ENCODE assay signal across 8 mouse cellular contexts in genomic region chr11:75965674-75966400, GRCm38 (mm10). TPM values are rescaled to one million over a fixed set of nuclear protein-coding genes. Genes with fewer than 3 reads are reported as not detected.
DNase-seq lines count a peak whose midpoint lies in the region; ATAC-seq and TF ChIP-seq lines count a peak whose summit lies in the region.

No protein-coding gene starts in this region.

- TF ChIP-seq EP300 in liver, postnatal 0 days (IDR thresholded peaks at IDR 0.05; ENCODE audit: low read depth): no peak

- no peaks in the 10 kb centered on the region for H3K36me3 ChIP-seq in hindbrain, embryonic 10.5 days
- H3K36me3 ChIP-seq in liver, postnatal 0 days (replicated peaks; ENCODE audit: insufficient read depth, low read length): no peaks in the 10 kb centered on the region

- WGBS in hindbrain, embryonic 10.5 days: 3% methylated on average over 28 of the region's 28 CpGs
- 16% methylated on average over 28 of the region's 28 CpGs for WGBS in liver, postnatal 0 days (ENCODE audit: insufficient replicate concordance)

- intact Hi-C loops in left cerebral cortex, adult 2 months (cut with DNase I): loop anchor here (2.0 kb wide), 2 partner anchors 51 to 183 kb away; no protein-coding TSS in a partner anchor

- H3K4me1 ChIP-seq in hindbrain, embryonic 10.5 days (replicated peaks): peaks cover 69% of the 10 kb centered on the region
- H3K4me1 ChIP-seq in liver, postnatal 0 days (ENCODE audit: insufficient read depth): peaks cover 6% of the 10 kb centered on the region

- no peak for DNase-seq in left cerebral cortex, adult 2 months (ENCODE audit: extremely low spot score in 1 of 2, low spot score in 2 of 2)
- DNase-seq in left cerebral cortex, adult 9 months (ENCODE audit: low spot score in 2 of 2): no peak
- peak; percentile 53 for DNase-seq in embryo, embryonic 10.5 days (ENCODE audit: low spot score)
- peak; percentile 54 for DNase-seq in hindbrain, embryonic 10.5 days (ENCODE audit: low spot score)
- DNase-seq in liver, postnatal 0 days: no peak
- DNase-seq in urinary bladder, adult 2 months (ENCODE audit: low spot score): no peak
- DNase-seq in cerebellum, adult 11-12 months: no peak
- no peak for DNase-seq in adrenal gland, postnatal 10 days

- H3K27me3 ChIP-seq in hindbrain, embryonic 10.5 days (ENCODE audit: insufficient read depth, poor library complexity, severe bottlenecking): peaks cover 66% of the 10 kb centered on the region
- peaks cover 7% of the 10 kb centered on the region for H3K27me3 ChIP-seq in liver, postnatal 0 days (ENCODE audit: insufficient read depth, low read length)

- no peak for TF ChIP-seq CTCF in left cerebral cortex, adult 2 months (IDR thresholded peaks at IDR 0.05)
- no peak for TF ChIP-seq CTCF in liver, postnatal 0 days (IDR thresholded peaks at IDR 0.05; ENCODE audit: low read depth)

- no peak for ATAC-seq in liver, postnatal 0 days

- no peaks in the 10 kb centered on the region for H3K9me3 ChIP-seq in hindbrain, embryonic 10.5 days
- H3K9me3 ChIP-seq in liver, postnatal 0 days (ENCODE audit: low read length): no peaks in the 10 kb centered on the region

- H3K4me2 ChIP-seq in liver, postnatal 0 days (ENCODE audit: low read depth, low read length): peak overlapping the region; percentile 79

- H3K4me3 ChIP-seq in left cerebral cortex, adult 2 months: peak overlapping the region; percentile 51
- peak overlapping the region; percentile 72 for H3K4me3 ChIP-seq in hindbrain, embryonic 10.5 days
- H3K4me3 ChIP-seq in liver, postnatal 0 days (ENCODE audit: low read depth, low read length): peak overlapping the region; percentile 55

- no peak overlapping the region for H3K27ac ChIP-seq in left cerebral cortex, adult 2 months
- peak overlapping the region; percentile 87 for H3K27ac ChIP-seq in hindbrain, embryonic 10.5 days
- H3K27ac ChIP-seq in liver, postnatal 0 days (ENCODE audit: low read depth): no peak overlapping the region

- H3K9ac ChIP-seq in liver, postnatal 0 days (replicated peaks): peak overlapping the region; percentile 52

RNA-seq across cellular contexts. Expression of gene Rph3al, which starts 27.6 kb away (rescaled TPM):
- total RNA-seq in left cerebral cortex, adult 2 months (2021): 1 to 10 TPM; 2.3 to 2.7 TPM
- 2.1 and 2.4 TPM in 2 replicates for polyA plus RNA-seq in hindbrain, embryonic 10.5 days (2016; fragmentation: Nextera tagmentation; extraction: Ambion mirVana)
- polyA plus RNA-seq in liver, postnatal 0 days (2015; fragmentation: Nextera tagmentation; extraction: Ambion mirVana): 0.83 and 0.86 TPM in 2 replicates
- polyA plus RNA-seq in urinary bladder, adult 2 months (2012; rRNA removed): 2.8 TPM in 2 replicates
- total RNA-seq in adrenal gland, postnatal 10 days (2021): 10 to 100 TPM; 11.2 to 12.2 TPM

RNA-seq across cellular contexts. Expression of gene 1700016K19Rik, which starts 33.9 kb away (rescaled TPM):
- total RNA-seq in left cerebral cortex, adult 2 months (2021): 1 to 10 TPM; 2.7 to 3.9 TPM
- polyA plus RNA-seq in hindbrain, embryonic 10.5 days (2016; fragmentation: Nextera tagmentation; extraction: Ambion mirVana): 1.4 and 3.8 TPM in 2 replicates
- polyA plus RNA-seq in liver, postnatal 0 days (2015; fragmentation: Nextera tagmentation; extraction: Ambion mirVana): not detected in 2 replicates
- polyA plus RNA-seq in urinary bladder, adult 2 months (2012; rRNA removed): 0.59 and 0.81 TPM in 2 replicates
- total RNA-seq in adrenal gland, postnatal 10 days (2021): not detected

Comparison
In these comparisons a context has a peak if more than half of its experiments do, and no peak if none do; other contexts are left out.
1. DNase-seq: peak in embryo, embryonic 10.5 days (single experiment) and hindbrain, embryonic 10.5 days (single experiment); none in left cerebral cortex, adult 2 months (0 of 2), left cerebral cortex, adult 9 months (0 of 2), liver, postnatal 0 days (single experiment), urinary bladder, adult 2 months (single experiment), cerebellum, adult 11-12 months (single experiment) and adrenal gland, postnatal 10 days (single experiment).
2. Peak in every context shown above with its lines, with median percentiles within 50 percentile points of each other: H3K4me3 ChIP-seq.